Mouse (Mus musculus) retina, adult 2 months (tissue): ENCODE data around the gene Apc2.
"Not testable (repeated sequence)": the region's sequence is repeated elsewhere in the genome, so short reads cannot be mapped to it uniquely, and the experiment has no call there.

ENCODE experiments used
- DNase-seq: peaks from one replicate; pipeline ENCODE4 v3.0.0-alpha.2; 2012; ENCODE audit warnings: low read depth, low spot score

Gene Apc2

GRCm38 (mm10) chr10:80342749-80343424, 47.1 kb downstream of the Apc2 start:
- no peak for DNase-seq

GRCm38 (mm10) chr10:80343425-80343895, 47.7 kb downstream of the Apc2 start:
- no peak for DNase-seq

- no peak for DNase-seq
Measured at GRCm38 (mm10) chr10:80344131-80344661, 48.4 kb downstream of the Apc2 start.

DNA sequence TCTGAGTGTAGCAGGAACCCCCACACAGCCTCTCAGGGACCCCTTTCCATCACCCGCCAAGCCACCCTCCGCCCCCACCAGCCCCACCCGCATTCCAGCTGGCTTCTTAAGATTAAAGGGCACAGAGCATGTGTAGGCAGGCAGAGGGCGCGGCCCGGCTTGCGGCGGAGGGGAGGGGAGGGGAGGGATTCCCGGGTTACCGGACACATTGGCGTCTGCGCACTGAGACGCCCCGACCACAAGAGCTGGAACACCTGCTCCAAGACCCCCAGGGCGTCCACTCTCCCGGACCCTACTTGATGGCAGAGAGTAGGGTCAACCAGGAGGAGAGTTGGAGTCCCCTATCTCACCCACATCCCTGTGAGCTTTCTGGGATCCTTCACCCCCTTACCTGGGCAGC, 49.3 kb downstream of the Apc2 start:
- no peak for DNase-seq

GRCm38 (mm10) chr10:80345929-80346328, 50.2 kb downstream of the Apc2 start:
- not testable (repeated sequence) for DNase-seq

- no peak for DNase-seq
Measured at GRCm38 (mm10) chr10:80347514-80347967, 51.8 kb downstream of the Apc2 start.

- no peak for DNase-seq
Measured at GRCm38 (mm10) chr10:80348244-80348781, 52.5 kb downstream of the Apc2 start, which contains the start of gene Adamtsl5. Gene Adamtsl5, minus strand, starts transcription at chr10:80348412.

- no peak for DNase-seq
Measured at GRCm38 (mm10) chr10:80348981-80349380, 53.2 kb downstream of the Apc2 start.

- DNase-seq = no peak
Measured at GRCm38 (mm10) chr10:80350292-80350691, 54.5 kb downstream of the Apc2 start.

DNA sequence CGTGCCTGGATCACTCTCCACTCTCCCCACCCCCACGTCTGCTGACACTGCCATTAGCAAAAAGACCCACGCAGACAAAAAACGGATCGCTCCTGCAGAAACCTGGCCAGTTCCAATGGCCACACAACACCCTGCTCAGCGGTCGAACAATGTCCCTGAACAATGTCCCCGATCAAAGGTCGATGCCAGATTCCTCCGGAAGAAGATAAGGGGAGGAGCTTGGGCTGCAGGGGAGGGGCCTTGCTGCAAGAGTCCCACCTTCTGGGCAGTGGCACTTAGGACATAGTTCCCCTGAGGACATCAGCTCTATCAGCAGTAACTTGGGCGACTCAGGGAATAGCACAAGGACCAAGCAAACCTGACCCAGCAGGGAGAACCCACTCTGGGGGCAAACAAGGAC, 56.1 kb downstream of the Apc2 start:
- no peak for DNase-seq

- no peak for DNase-seq
Measured at GRCm38 (mm10) chr10:80352727-80353126, 57.0 kb downstream of the Apc2 start.

- peak; percentile 77 for DNase-seq
Measured at GRCm38 (mm10) chr10:80355431-80355830, 59.7 kb downstream of the Apc2 start.

DNA sequence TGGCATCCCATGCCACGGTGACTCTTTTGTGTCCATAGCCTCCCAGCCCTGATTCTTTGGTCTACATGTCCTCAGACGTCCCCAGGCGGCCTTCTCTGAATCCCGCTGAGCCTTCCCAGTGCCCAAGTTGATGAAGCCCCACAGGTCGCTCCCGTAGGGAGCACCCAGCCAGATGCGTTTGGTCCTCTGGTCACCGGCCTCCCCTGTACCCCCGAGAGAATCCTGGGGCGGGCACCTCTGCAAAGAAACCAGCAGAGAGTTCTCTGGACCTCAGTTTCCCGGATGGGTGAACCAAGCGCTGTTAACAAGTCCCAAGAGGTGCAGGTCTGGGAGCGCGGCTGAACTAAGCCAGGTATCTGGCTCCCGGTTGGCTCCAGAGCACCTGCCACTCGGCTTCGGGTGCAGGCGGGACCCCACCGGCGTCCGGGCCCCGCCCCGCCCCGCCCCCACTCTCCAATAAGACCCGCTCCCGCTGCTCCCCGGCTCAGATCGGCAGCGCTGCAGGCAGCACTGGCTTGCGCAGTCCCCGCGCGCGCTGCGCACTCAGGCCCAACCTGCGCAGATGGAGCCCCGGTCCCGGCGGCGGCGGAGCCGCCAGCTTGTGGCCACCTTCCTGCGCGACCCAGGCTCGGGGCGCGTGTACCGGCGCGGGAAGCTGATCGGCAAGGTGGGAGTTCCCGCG, 60.4 kb downstream of the Apc2 start, which contains the start of gene Plk5:
Gene Plk5, plus strand, starts transcription at position 459 of the 682 bp plus-strand sequence.
- DNase-seq = peak; percentile 65

GRCm38 (mm10) chr10:80356737-80357136, 61.0 kb downstream of the Apc2 start:
- no peak for DNase-seq

- no peak for DNase-seq
Measured at GRCm38 (mm10) chr10:80357336-80357735, 61.6 kb downstream of the Apc2 start.

GRCm38 (mm10) chr10:80357994-80358639, 62.3 kb downstream of the Apc2 start:
- DNase-seq = peak; percentile 75

DNA sequence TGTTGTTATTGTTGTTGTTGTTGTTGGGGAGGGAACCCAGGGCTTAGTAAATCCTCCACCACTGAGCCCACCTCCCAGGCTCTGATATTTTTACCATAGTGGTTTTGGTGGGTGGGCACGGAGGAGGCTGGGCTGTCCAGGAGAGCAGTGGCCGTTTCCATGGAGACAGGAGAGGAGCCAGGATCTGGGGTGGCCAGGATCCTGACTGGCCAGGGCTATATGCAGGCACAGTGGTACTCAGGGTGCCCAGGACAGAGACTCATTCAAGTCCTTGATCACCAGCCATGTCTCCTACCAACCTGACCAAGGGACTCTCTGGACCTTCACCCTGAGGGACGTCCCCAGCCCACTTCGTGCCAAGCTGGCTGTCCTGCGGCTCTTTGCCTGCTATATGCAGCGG, 68.0 kb downstream of the Apc2 start:
- no peak for DNase-seq

DNA sequence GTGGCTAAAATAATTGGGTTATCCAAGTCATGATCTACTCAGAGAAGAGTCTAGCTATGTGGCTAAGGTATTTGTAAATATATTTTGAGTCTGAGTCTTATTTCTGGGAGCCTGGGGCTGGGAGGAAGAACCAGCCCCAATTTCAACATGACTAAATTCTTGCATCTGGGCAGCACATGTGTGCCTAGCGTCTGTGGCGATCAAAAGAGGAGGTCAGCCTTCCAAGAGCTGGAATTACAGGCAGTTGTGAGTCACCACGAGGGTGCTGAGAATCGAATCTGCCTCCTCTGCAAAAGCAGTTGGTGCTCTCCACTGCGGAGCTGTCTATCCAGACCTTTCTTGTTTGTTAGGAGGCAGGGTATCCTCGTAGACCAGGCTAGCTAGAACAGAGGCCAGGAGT, 70.0 kb downstream of the Apc2 start:
- DNase-seq = no peak
